Mouse (Mus musculus) spleen, adult 2 months (tissue): ENCODE results near the gene Tma7. TPM values are rescaled to one million over a fixed set of nuclear protein-coding genes. Genes with fewer than 3 reads are reported as not detected.

ENCODE experiments used
- DNase-seq, 2 experiments: peaks; one replicate each; pipeline versions ENCODE4 v3.0.0 to v3.0.0-alpha.2; 2012 to 2021; ENCODE audit warnings: low spot score in 2 of 2, low read depth in 1 of 2
- H3K27ac ChIP-seq: fragments of 200-500 bp; 2 replicates; pipeline ENCODE4 v1.5.1; 2012; ENCODE audit warnings: low read length, inconsistent platforms; ENCODE audit not compliant: insufficient read depth
- H3K27me3 ChIP-seq: fragments of 200-500 bp; 2 replicates; pipeline ENCODE4 v1.6.1; 2012; ENCODE audit warnings: mild to moderate bottlenecking, moderate library complexity, low read length, inconsistent platforms; ENCODE audit not compliant: control insufficient read depth, insufficient read depth
- H3K36me3 ChIP-seq: fragments of 200-500 bp; 2 replicates; pipeline ENCODE4 v1.6.1; 2012; ENCODE audit warnings: mild to moderate bottlenecking, low read length, inconsistent platforms; ENCODE audit not compliant: control insufficient read depth, insufficient read depth
- H3K4me1 ChIP-seq: fragments of 200-500 bp; 2 replicates; pipeline ENCODE4 v1.6.1; 2011; ENCODE audit warnings: inconsistent platforms; ENCODE audit not compliant: control insufficient read depth, insufficient read depth, insufficient read length
- H3K4me3 ChIP-seq: fragments of 200-500 bp; 2 replicates; pipeline ENCODE4 v1.5.1; 2011; ENCODE audit warnings: mild to moderate bottlenecking, inconsistent platforms; ENCODE audit not compliant: insufficient read depth, insufficient read length; ENCODE audit errors: extremely low read depth
- CTCF ChIP-seq: fragments of 200-500 bp; IDR thresholded peaks from 2 replicates; pipeline ENCODE4 v1.5.1; 2011; ENCODE audit warnings: mild to moderate bottlenecking, inconsistent platforms; ENCODE audit not compliant: insufficient read depth, insufficient read length, insufficient replicate concordance; ENCODE audit errors: extremely low read depth
- POLR2A ChIP-seq: fragments of 200-500 bp; IDR thresholded peaks from 2 replicates; pipeline ENCODE4 v1.6.1; 2011; ENCODE audit warnings: low read depth, low read length, inconsistent platforms
- WGBS: fragments of 180-500 bp; shearing (Covaris S2); methylation state at CpG from one replicate; pipeline ENCODE4 v1.1.7; 2018; 5-methylcytosine and 5-hydroxymethylcytosine counted together
- polyA plus RNA-seq: library from polyadenylated mRNA; depleted of rRNA; stranded (reverse); fragments of >200 nt; gene quantifications from 2 replicates; pipeline ENCODE4 v1.2.3, GENCODE M21; 2012

Gene Tma7
- polyA plus RNA-seq, 1 experiment: 16.4 TPM

DNA sequence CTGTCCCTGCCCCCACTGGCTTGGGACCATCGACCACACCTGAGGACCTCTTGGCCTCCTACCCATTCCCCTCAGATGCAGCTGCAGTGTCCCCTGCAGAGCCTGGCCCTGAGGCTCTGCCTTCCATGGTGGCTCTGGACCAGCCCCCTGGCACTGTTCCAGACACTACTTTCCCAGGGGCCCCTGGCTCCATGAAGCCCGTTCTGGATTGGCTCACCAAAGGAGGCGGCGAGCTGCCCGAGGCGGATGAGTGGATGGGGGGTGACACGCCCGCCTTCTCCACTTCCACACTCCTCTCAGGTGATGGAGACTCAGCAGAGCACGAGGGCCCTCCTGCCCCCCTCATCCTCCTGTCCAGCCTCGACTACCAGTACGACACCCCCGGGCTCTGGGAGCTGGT is 22.6 kb upstream of the Tma7 start:
- Histone ChIP-seq H3K36me3 (no peaks in the 10 kb centered on the region), H3K27ac (no peak overlapping the region), H3K27me3 (no peaks in the 10 kb centered on the region), H3K4me3 (no peak overlapping the region), H3K4me1 (no peaks in the 10 kb centered on the region)
- WGBS: 83% methylated on average over 12 of the region's 12 CpGs
- TF ChIP-seq CTCF: no peak
- no peak for TF ChIP-seq POLR2A
- no peak for DNase-seq

- no peaks in the 10 kb centered on the region for H3K27me3 ChIP-seq
- no peaks in the 10 kb centered on the region for H3K36me3 ChIP-seq
- no peak for TF ChIP-seq POLR2A
- DNase-seq: no peak
- H3K4me3 ChIP-seq: no peak overlapping the region
- H3K4me1 ChIP-seq: no peaks in the 10 kb centered on the region
- 86% methylated on average over 9 of the region's 9 CpGs for WGBS
- H3K27ac ChIP-seq: no peak overlapping the region
These were observed 21.7 kb upstream of the Tma7 start for GRCm38 (mm10) chr9:109104083-109104482.

GRCm38 (mm10) chr9:109103250-109103649 is 20.9 kb upstream of the Tma7 start:
- H3K27ac ChIP-seq: no peak overlapping the region
- no peaks in the 10 kb centered on the region for H3K36me3 ChIP-seq
- H3K4me1 ChIP-seq: no peaks in the 10 kb centered on the region
- H3K4me3 ChIP-seq: no peak overlapping the region
- TF ChIP-seq CTCF (no peak), POLR2A (no peak)
- 87% methylated on average over 7 of the region's 7 CpGs for WGBS
- no peaks in the 10 kb centered on the region for H3K27me3 ChIP-seq
- no peak for DNase-seq

DNA sequence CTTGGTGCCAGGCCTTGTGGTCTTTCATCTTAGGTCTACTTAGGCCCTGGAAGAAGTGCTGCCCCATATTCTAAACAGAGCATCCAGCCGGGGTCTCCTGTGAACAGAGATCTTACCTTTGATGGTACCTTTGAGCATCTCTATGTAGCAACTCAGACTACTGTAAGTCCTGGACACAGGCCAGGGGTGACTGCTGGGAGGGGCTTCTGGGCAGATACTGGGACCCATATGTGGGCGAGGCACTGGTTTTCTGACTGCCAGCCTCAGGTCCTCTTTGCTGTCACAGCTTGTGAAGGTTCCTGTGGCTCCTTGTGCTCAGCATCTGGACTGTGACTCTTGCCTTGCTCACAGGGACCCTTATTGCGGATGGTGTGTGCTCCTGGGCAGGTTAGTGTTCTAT is 20.2 kb upstream of the Tma7 start:
- Histone ChIP-seq H3K27me3 (no peaks in the 10 kb centered on the region), H3K36me3 (no peaks in the 10 kb centered on the region), H3K4me3 (no peak overlapping the region), H3K27ac (no peak overlapping the region), H3K4me1 (no peaks in the 10 kb centered on the region)
- TF ChIP-seq POLR2A (no peak), CTCF (no peak)
- WGBS: 83% methylated on average over 3 of the region's 3 CpGs
- no peak for DNase-seq

DNA sequence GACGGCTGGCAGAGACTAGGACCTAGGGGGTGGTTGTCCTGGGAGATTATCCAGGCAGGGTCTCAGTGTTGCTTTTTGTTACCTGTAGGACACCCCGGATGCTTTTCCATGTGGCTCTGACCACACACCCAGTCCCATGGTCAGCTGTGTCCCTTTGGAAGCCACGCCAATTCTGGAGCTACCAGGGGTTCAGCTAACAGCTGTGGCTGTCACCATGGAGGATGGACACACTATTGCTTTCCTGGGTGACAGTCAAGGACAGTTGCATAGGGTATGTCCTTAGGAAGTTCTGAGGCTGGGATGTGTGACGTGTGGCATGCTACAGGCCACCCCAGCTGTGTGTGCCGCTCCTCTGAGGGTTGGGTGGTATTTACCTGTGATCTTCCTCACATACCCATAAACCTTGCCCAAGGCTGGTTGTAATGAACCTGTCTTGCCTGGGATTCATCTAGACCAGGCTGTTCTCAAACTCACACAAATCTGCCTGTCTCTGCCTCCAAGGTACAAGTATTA is 19.6 kb upstream of the Tma7 start:
- DNase-seq: no peak
- no peaks in the 10 kb centered on the region for H3K4me1 ChIP-seq
- TF ChIP-seq CTCF (no peak), POLR2A (no peak)
- no peaks in the 10 kb centered on the region for H3K27me3 ChIP-seq
- no peak overlapping the region for H3K27ac ChIP-seq
- H3K4me3 ChIP-seq: no peak overlapping the region
- no peaks in the 10 kb centered on the region for H3K36me3 ChIP-seq
- WGBS: 93% methylated on average over 5 of the region's 5 CpGs

GRCm38 (mm10) chr9:109100307-109100928 is 18.0 kb upstream of the Tma7 start:
- no peak for DNase-seq
- no peak overlapping the region for H3K27ac ChIP-seq
- H3K4me1 ChIP-seq: peaks cover 3% of the 10 kb centered on the region; the same call in 1 of the 2 replicates
- TF ChIP-seq CTCF: no peak
- H3K36me3 ChIP-seq: no peaks in the 10 kb centered on the region
- WGBS: 52% methylated on average over 20 of the region's 20 CpGs
- peaks cover 4% of the 10 kb centered on the region for H3K27me3 ChIP-seq
- no peak overlapping the region for H3K4me3 ChIP-seq

DNA sequence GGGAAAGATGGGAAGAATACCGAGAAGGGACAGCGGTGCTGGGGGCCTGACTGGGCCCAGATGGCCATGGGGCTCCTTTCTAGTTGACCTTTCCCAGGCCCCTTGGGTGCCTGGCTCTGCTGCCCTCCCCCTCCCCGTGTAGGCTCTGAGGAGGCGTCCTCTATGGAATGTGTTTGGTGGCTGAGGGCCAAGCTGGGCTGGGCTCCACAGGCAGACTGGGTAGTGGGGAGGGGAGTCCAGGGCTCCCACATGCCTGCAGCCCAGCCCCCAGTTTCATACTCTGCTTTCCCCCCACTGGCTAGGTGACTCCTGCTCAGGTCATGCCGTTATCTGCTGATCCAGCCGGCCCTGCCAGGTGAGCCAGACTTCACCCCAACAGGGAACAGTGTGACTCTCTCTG is 16.6 kb upstream of the Tma7 start:
- WGBS: 85% methylated on average over 6 of the region's 6 CpGs
- Histone ChIP-seq H3K27me3 (peaks cover 4% of the 10 kb centered on the region), H3K27ac (no peak overlapping the region), H3K4me1 (peaks cover 4% of the 10 kb centered on the region), H3K4me3 (no peak overlapping the region), H3K36me3 (no peaks in the 10 kb centered on the region)
- DNase-seq: no peak
- no peak for TF ChIP-seq CTCF
- TF ChIP-seq POLR2A: no peak

DNA sequence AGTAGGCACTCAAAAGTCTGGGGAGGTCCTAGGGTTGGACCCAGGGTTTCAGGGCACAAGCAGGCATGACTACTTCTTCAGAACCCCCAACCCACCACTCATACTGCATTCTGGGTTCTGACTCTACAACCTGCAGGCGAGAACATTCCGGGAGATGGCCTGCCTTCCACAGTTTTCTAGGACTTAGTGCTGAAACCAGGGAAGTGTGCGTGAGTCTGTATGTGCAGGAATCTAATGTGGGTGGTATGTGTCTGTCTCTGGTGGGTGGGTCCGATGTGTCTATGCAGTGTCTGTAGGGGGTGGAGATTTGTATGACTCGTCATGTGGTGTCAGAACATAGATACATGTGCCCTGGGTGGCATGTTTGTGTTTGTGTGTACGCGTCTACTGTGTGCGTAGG is 16.0 kb upstream of the Tma7 start:
- peaks cover 4% of the 10 kb centered on the region for H3K4me1 ChIP-seq
- TF ChIP-seq POLR2A: no peak
- TF ChIP-seq CTCF: no peak
- no peaks in the 10 kb centered on the region for H3K36me3 ChIP-seq
- 92% methylated on average over 8 of the region's 8 CpGs for WGBS
- H3K4me3 ChIP-seq: no peak overlapping the region
- DNase-seq: no peak
- H3K27me3 ChIP-seq: peaks cover 4% of the 10 kb centered on the region
- no peak overlapping the region for H3K27ac ChIP-seq
